Mouse (Mus musculus): ENCODE results near the gene Rragc.

DNA sequence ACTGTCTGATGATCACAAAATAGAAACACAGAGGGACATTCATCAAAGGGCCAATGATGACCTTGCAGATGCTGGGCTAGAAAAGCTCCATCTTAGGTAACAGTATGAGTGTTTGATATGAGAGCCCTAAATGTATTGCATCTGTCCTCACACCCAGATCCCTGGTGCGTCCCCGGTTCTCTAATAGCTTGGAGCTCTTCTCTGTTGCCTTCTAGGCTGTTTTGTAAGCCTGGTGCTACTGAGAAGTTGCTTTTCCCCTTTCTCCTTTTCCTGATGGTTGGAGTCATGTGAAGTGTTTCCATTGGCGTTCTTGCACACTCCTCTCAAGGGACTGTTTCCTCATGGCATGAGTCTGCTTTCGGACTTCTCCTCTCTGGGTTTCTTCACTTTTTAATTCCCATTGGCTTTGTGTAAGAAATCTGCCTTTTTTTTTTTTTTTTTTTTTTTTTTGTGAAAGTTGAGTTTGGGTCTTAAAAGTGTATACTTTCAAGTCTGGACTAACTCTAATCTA lies 3.9 kb downstream of the Rragc start:
- TF ChIP-seq CTCF (IDR thresholded peaks at IDR 0.05; ENCODE audit: low read depth, low read length) (no peak), EP300 (IDR thresholded peaks at IDR 0.05; ENCODE audit: insufficient read depth, low read depth, low read length) (no peak)
